Mouse (Mus musculus): ENCODE data around the gene S100a5. TPM values are rescaled to one million over a fixed set of nuclear protein-coding genes. Genes with fewer than 3 reads are reported as not detected.

S100a5 gene
- polyA plus RNA-seq, 1 experiment = 0.19 TPM

DNA sequence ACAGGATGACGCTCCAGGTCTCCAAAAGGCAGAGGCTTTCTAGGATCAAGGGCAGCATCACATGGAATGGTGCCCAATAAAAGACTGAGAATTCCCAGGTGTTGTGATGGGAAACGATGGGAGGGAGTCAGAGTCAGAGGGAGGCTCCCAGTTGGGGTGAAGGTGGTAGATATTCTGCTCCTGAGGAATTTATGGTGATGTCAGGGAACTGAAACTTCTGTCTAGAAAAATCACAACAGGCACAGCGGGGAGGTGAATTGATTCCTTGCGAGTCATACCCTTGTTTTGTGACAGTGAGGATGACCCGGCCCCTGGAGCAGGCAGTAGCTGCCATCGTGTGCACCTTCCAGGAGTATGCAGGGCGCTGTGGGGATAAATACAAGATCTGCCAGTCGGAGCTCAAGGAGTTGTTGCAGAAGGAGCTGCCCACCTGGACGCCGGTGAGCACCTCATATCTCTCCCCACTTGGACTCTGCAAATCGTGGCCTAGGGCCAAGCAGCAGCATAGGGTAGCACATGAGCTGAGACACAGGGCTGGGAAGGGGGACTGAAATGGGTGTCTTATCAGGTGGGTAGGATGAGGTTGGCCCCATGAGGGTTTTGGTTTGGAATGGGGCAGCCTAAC is 6.7 kb upstream of the S100a5 start, which contains the start of gene Gm42674:
Gene Gm42674 (plus strand): TSS at position 419 of the 625 bp plus-strand sequence.
- Histone ChIP-seq H3K4me2 (ENCODE audit: low read depth) (peak within 1 kb of the TSS; percentile 87), H3K36me3 (ENCODE audit: control insufficient read depth, insufficient read depth) (no peaks in the 10 kb centered on the region), H3K27me3 (ENCODE audit: control insufficient read depth, insufficient read depth, insufficient read length) (no peaks in the 10 kb centered on the region), H3ac (ENCODE audit: control insufficient read depth, insufficient read length) (no peak within 1 kb of the TSS), H3K4me3 (peak within 1 kb of the TSS; percentile 41), H3K79me2 (ENCODE audit: control insufficient read depth, insufficient read depth) (peaks cover 31% of the 10 kb centered on the region)
- no peak for TF ChIP-seq E2F4 (IDR thresholded peaks at IDR 0.05; ENCODE audit: insufficient read depth)
- TF ChIP-seq USF1 (IDR thresholded peaks at IDR 0.05; ENCODE audit: low read depth) = no peak
- TF ChIP-seq POLR2AphosphoS2 (IDR thresholded peaks at IDR 0.05; ENCODE audit: insufficient read length, low read depth) = no peak
- TF ChIP-seq MYOG (IDR thresholded peaks at IDR 0.05; ENCODE audit: control insufficient read depth in 1 of 3, insufficient read depth in 1 of 3, insufficient read length in 2 of 3, low read depth in 2 of 3) = no peak
- no peak for TF ChIP-seq TCF12 (IDR thresholded peaks at IDR 0.05; ENCODE audit: insufficient read depth, poor library complexity, severe bottlenecking)
- no peak for TF ChIP-seq TCF3 (IDR thresholded peaks at IDR 0.05; ENCODE audit: insufficient read length, low read depth)
- TF ChIP-seq MYOD1 (IDR thresholded peaks at IDR 0.05; ENCODE audit: control insufficient read depth in 1 of 3, insufficient read length in 2 of 3, low read depth in 2 of 3) = no peak
- no peak for TF ChIP-seq REST (IDR thresholded peaks at IDR 0.05; ENCODE audit: insufficient read depth, insufficient read length)
- no peak for TF ChIP-seq SRF (IDR thresholded peaks at IDR 0.05; ENCODE audit: control insufficient read depth, insufficient read length, low read depth)
- TF ChIP-seq POLR2A (IDR thresholded peaks at IDR 0.05; ENCODE audit: insufficient read length, low read depth) = no peak
- TF ChIP-seq CEBPB (IDR thresholded peaks at IDR 0.05; ENCODE audit: insufficient read depth, poor library complexity, severe bottlenecking) = no peak
- TF ChIP-seq MAX (IDR thresholded peaks at IDR 0.05; ENCODE audit: low read depth) = no peak

DNA sequence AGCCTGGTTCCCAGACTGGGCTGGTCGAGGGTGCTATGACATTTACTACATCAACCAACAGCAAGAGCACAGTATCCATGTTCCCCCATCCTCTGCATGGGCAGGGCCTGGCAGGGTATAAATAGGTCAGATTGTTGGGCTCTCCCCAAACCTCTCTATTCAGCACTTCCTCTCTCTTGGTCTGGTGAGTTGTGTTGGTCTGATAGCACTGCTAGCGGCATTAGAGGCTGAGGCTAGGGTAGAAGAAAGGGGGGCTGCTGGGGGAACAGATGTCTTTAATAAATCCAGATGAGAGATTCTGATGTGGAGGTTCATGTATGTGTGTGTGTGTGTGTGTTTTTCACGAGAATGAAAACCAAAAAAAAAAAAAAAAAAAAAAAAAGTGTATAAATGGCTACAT is 4.7 kb upstream of the S100a5 start, which contains the start of gene S100a4:
Gene S100a4 (plus strand): TSS at position 149 of the 400 bp plus-strand sequence.
- H3K36me3 ChIP-seq (ENCODE audit: control insufficient read depth, insufficient read depth) = no peaks in the 10 kb centered on the region
- TF ChIP-seq E2F4 (IDR thresholded peaks at IDR 0.05; ENCODE audit: insufficient read depth) (no peak), MAX (IDR thresholded peaks at IDR 0.05; ENCODE audit: low read depth) (no peak), POLR2AphosphoS2 (IDR thresholded peaks at IDR 0.05; ENCODE audit: insufficient read length, low read depth) (peak; percentile 71), POLR2A (IDR thresholded peaks at IDR 0.05; ENCODE audit: insufficient read length, low read depth) (peak; percentile 68)
- peak within 1 kb of the TSS; percentile 2 for H3ac ChIP-seq (ENCODE audit: control insufficient read depth, insufficient read length)
- H3K79me2 ChIP-seq (ENCODE audit: control insufficient read depth, insufficient read depth) = peaks cover 31% of the 10 kb centered on the region
- peak within 1 kb of the TSS; percentile 97 for H3K4me2 ChIP-seq (ENCODE audit: low read depth)
- H3K4me3 ChIP-seq = peak within 1 kb of the TSS; percentile 41
- no peaks in the 10 kb centered on the region for H3K27me3 ChIP-seq (ENCODE audit: control insufficient read depth, insufficient read depth, insufficient read length)

DNA sequence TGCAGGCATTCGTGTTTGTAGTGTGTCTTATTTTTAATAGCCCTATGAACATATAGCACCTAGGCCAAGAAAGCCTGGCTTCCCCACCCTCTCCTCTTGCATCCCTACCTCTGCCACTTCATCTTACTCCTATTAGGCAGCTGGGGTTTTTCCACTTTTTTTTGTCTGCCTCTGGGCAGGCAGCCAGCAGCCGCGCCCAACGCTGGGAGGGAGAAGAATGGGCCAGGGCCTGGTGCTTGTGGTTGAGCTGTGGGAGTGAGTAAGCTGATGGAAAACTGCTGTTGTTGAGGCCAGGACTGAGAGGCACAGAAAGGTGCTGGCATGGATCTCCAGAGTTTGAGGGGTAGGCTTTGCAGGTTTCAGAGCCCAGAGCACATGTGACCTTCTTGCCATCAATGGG is 3.9 kb upstream of the S100a5 start:
- TF ChIP-seq MAX (IDR thresholded peaks at IDR 0.05; ENCODE audit: low read depth) (no peak), CEBPB (IDR thresholded peaks at IDR 0.05; ENCODE audit: insufficient read depth, poor library complexity, severe bottlenecking) (0 out of 2 replicates have a peak, but pooled peaks have one; percentile 3), TCF3 (IDR thresholded peaks at IDR 0.05; ENCODE audit: insufficient read length, low read depth) (no peak), TCF12 (IDR thresholded peaks at IDR 0.05; ENCODE audit: insufficient read depth, poor library complexity, severe bottlenecking) (peak; percentile 38), MYOD1 (IDR thresholded peaks at IDR 0.05; ENCODE audit: control insufficient read depth in 1 of 3, insufficient read length in 2 of 3, low read depth in 2 of 3) (peak in 2 of 3 experiments; percentile 32 to 45), USF1 (IDR thresholded peaks at IDR 0.05; ENCODE audit: low read depth) (peak; percentile 46), E2F4 (IDR thresholded peaks at IDR 0.05; ENCODE audit: insufficient read depth) (no peak), REST (IDR thresholded peaks at IDR 0.05; ENCODE audit: insufficient read depth, insufficient read length) (no peak), POLR2AphosphoS2 (IDR thresholded peaks at IDR 0.05; ENCODE audit: insufficient read length, low read depth) (peak; percentile 49), MYOG (IDR thresholded peaks at IDR 0.05; ENCODE audit: control insufficient read depth in 1 of 3, insufficient read depth in 1 of 3, insufficient read length in 2 of 3, low read depth in 2 of 3) (peak in 2 of 3 experiments; percentile 4 to 68), POLR2A (IDR thresholded peaks at IDR 0.05; ENCODE audit: insufficient read length, low read depth) (peak; percentile 20), SRF (IDR thresholded peaks at IDR 0.05; ENCODE audit: control insufficient read depth, insufficient read length, low read depth) (no peak)
- Histone ChIP-seq H3K4me2 (ENCODE audit: low read depth) (peak overlapping the region; percentile 97), H3K36me3 (ENCODE audit: control insufficient read depth, insufficient read depth) (no peaks in the 10 kb centered on the region), H3ac (ENCODE audit: control insufficient read depth, insufficient read length) (no peak overlapping the region), H3K4me3 (peak overlapping the region; percentile 41), H3K27me3 (ENCODE audit: control insufficient read depth, insufficient read depth, insufficient read length) (no peaks in the 10 kb centered on the region), H3K79me2 (ENCODE audit: control insufficient read depth, insufficient read depth) (peaks cover 31% of the 10 kb centered on the region)

GRCm38 (mm10) chr3:90605049-90605448 is 3.3 kb upstream of the S100a5 start:
- H3K27me3 ChIP-seq (ENCODE audit: control insufficient read depth, insufficient read depth, insufficient read length) = no peaks in the 10 kb centered on the region
- no peak overlapping the region for H3ac ChIP-seq (ENCODE audit: control insufficient read depth, insufficient read length)
- no peaks in the 10 kb centered on the region for H3K36me3 ChIP-seq (ENCODE audit: control insufficient read depth, insufficient read depth)
- no peak for TF ChIP-seq MAX (IDR thresholded peaks at IDR 0.05; ENCODE audit: low read depth)
- peak; percentile 25 for TF ChIP-seq POLR2A (IDR thresholded peaks at IDR 0.05; ENCODE audit: insufficient read length, low read depth)
- TF ChIP-seq TCF12 (IDR thresholded peaks at IDR 0.05; ENCODE audit: insufficient read depth, poor library complexity, severe bottlenecking) = no peak
- TF ChIP-seq REST (IDR thresholded peaks at IDR 0.05; ENCODE audit: insufficient read depth, insufficient read length) = no peak
- TF ChIP-seq SRF (IDR thresholded peaks at IDR 0.05; ENCODE audit: control insufficient read depth, insufficient read length, low read depth) = no peak
- TF ChIP-seq MYOD1 (IDR thresholded peaks at IDR 0.05; ENCODE audit: control insufficient read depth in 1 of 3, insufficient read length in 2 of 3, low read depth in 2 of 3) = no peak
- TF ChIP-seq USF1 (IDR thresholded peaks at IDR 0.05; ENCODE audit: low read depth) = peak; percentile 85
- TF ChIP-seq CEBPB (IDR thresholded peaks at IDR 0.05; ENCODE audit: insufficient read depth, poor library complexity, severe bottlenecking) = no peak
- no peak for TF ChIP-seq TCF3 (IDR thresholded peaks at IDR 0.05; ENCODE audit: insufficient read length, low read depth)
- no peak for TF ChIP-seq MYOG (IDR thresholded peaks at IDR 0.05; ENCODE audit: control insufficient read depth in 1 of 3, insufficient read depth in 1 of 3, insufficient read length in 2 of 3, low read depth in 2 of 3)
- no peak for TF ChIP-seq E2F4 (IDR thresholded peaks at IDR 0.05; ENCODE audit: insufficient read depth)
- peak; percentile 25 for TF ChIP-seq POLR2AphosphoS2 (IDR thresholded peaks at IDR 0.05; ENCODE audit: insufficient read length, low read depth)
- peak overlapping the region; percentile 41 for H3K4me3 ChIP-seq
- peak overlapping the region; percentile 97 for H3K4me2 ChIP-seq (ENCODE audit: low read depth)
- peaks cover 31% of the 10 kb centered on the region for H3K79me2 ChIP-seq (ENCODE audit: control insufficient read depth, insufficient read depth)

All from myocyte (in vitro differentiated cells).